Mouse (Mus musculus): ENCODE measurements around the gene Lzts3. TPM values are rescaled to one million over a fixed set of nuclear protein-coding genes. Genes with fewer than 3 reads are reported as not detected.
"Not testable (repeated sequence)": the region's sequence is repeated elsewhere in the genome, so short reads cannot be mapped to it uniquely, and the experiment has no call there.

Gene Lzts3
- polyA plus RNA-seq, 1 experiment from 2014 or later: 0.84 TPM

DNA sequence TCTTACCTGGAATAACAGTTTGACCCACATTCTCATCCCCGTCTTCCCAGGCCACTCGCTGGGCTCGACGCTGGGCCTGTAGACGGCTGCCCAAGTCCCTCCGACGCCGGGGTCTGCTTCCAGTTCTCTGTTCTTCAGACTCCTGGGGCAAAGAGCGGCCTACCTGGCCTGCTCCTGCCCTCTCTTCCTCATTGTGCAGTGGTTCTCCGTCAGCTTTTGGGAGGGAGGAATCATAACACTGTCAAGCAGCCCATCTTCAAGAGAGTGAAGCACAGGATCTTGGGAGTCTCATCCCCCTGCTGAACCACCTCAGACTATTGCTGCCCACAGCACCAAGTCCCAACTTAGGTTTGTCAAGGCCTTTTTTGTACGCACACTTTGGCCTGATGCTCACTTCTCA is 20.7 kb upstream of the Lzts3 start:
- H3K4me1 ChIP-seq (ENCODE audit: control insufficient read depth, insufficient read depth, low read length): peaks cover 9% of the 10 kb centered on the region
- peak overlapping the region; percentile 60 for H3K4me2 ChIP-seq (ENCODE audit: low read depth)
- peak overlapping the region; percentile 89 for H3K9ac ChIP-seq (ENCODE audit: low read length)
- DNase-seq (ENCODE audit: low spot score): no peak
- no peaks in the 10 kb centered on the region for H3K36me3 ChIP-seq (ENCODE audit: control insufficient read depth, insufficient read depth, low read length)
- H3K27me3 ChIP-seq (ENCODE audit: control insufficient read depth, insufficient read depth, low read length): no peaks in the 10 kb centered on the region
- no peak for ATAC-seq (ENCODE audit: insufficient read depth, low FRiP score, low TSS enrichment)
- no peak overlapping the region for H3K27ac ChIP-seq (ENCODE audit: low read depth, low read length)
- 94% methylated on average over 11 of the region's 11 CpGs for WGBS
- H3K4me3 ChIP-seq (ENCODE audit: low read depth, low read length): peak overlapping the region; percentile 59; the same call in 1 of the 2 replicates
- H3K9me3 ChIP-seq (ENCODE audit: control insufficient read depth, low read length): no peaks in the 10 kb centered on the region

DNA sequence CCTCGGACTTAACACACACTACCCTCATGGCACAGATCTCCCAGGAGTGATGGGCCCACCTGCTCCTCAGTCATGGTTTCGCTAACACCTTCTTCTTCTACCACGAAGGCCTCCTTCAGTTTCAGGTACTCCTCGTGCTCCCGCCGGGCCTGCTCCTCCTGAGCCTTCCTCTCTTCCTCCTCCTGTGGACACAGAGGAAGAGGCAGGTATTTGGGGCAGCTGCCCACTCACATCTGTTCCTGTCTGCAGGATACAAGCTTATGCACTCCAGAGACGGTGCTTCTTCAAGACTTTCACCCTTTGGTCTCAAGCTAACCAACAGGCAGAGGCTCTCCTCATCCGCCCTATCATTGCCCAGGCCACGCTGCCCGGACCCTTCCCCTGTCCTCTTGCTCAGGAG is 15.9 kb upstream of the Lzts3 start:
- H3K27ac ChIP-seq (ENCODE audit: low read depth, low read length): no peak overlapping the region
- no peaks in the 10 kb centered on the region for H3K9me3 ChIP-seq (ENCODE audit: control insufficient read depth, low read length)
- H3K9ac ChIP-seq (ENCODE audit: low read length): no peak overlapping the region
- ATAC-seq (ENCODE audit: insufficient read depth, low FRiP score, low TSS enrichment): no peak
- H3K4me1 ChIP-seq (ENCODE audit: control insufficient read depth, insufficient read depth, low read length): peaks cover 4% of the 10 kb centered on the region
- H3K27me3 ChIP-seq (ENCODE audit: control insufficient read depth, insufficient read depth, low read length): no peaks in the 10 kb centered on the region
- 96% methylated on average over 10 of the region's 10 CpGs for WGBS
- H3K36me3 ChIP-seq (ENCODE audit: control insufficient read depth, insufficient read depth, low read length): peaks cover 5% of the 10 kb centered on the region
- DNase-seq (ENCODE audit: low spot score): no peak
- H3K4me3 ChIP-seq (ENCODE audit: low read depth, low read length): no peak overlapping the region
- H3K4me2 ChIP-seq (ENCODE audit: low read depth): no peak overlapping the region

DNA sequence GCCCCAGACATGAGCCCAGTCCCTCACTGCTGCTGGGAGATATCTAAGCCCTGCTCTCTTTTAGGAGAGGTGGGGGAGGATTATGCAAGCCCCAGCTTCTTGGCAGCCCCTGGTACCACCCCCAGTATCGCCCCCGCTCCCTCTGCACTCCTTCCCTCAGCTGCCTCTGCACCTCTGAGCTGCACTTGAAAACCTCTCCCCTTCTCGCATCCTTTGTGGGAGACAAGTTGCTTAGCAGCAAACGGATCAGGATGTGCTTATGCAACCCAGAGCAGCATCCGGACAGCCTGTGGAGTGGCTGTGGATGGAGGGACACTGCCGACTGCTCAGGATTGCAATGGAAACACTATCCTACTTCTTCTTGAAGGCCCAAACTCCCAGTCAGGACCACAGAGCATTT is 14.9 kb upstream of the Lzts3 start:
- no peak overlapping the region for H3K4me3 ChIP-seq (ENCODE audit: low read depth, low read length)
- no peaks in the 10 kb centered on the region for H3K4me1 ChIP-seq (ENCODE audit: control insufficient read depth, insufficient read depth, low read length)
- ATAC-seq (ENCODE audit: insufficient read depth, low FRiP score, low TSS enrichment): no peak
- peaks cover 5% of the 10 kb centered on the region for H3K36me3 ChIP-seq (ENCODE audit: control insufficient read depth, insufficient read depth, low read length)
- no peaks in the 10 kb centered on the region for H3K27me3 ChIP-seq (ENCODE audit: control insufficient read depth, insufficient read depth, low read length)
- H3K9ac ChIP-seq (ENCODE audit: low read length): no peak overlapping the region
- no peak overlapping the region for H3K4me2 ChIP-seq (ENCODE audit: low read depth)
- H3K9me3 ChIP-seq (ENCODE audit: control insufficient read depth, low read length): no peaks in the 10 kb centered on the region
- WGBS: 86% methylated on average over 6 of the region's 6 CpGs
- DNase-seq (ENCODE audit: low spot score): no peak
- H3K27ac ChIP-seq (ENCODE audit: low read depth, low read length): no peak overlapping the region

DNA sequence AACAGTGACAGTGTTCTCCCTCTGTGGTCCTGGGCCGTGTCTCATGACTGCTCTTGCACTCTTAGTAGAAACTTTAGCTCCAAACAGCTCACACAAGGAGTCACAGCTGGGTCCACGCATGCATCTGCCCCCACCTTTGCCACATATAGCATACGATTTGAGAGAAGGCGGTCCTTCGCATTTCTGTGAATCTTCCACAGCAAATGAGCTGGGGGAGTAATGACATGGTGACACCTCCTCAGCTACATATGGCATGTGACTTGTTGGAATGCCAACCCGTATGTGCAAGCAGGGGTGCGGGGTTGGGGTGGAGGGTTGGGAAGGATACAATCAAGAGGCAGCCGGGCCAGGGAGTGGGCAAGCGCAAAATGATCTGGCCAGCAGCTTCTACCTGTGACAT is 13.9 kb upstream of the Lzts3 start:
- Histone ChIP-seq H3K4me2 (ENCODE audit: low read depth) (no peak overlapping the region), H3K9me3 (ENCODE audit: control insufficient read depth, low read length) (no peaks in the 10 kb centered on the region), H3K27me3 (ENCODE audit: control insufficient read depth, insufficient read depth, low read length) (no peaks in the 10 kb centered on the region), H3K9ac (ENCODE audit: low read length) (no peak overlapping the region), H3K4me1 (ENCODE audit: control insufficient read depth, insufficient read depth, low read length) (no peaks in the 10 kb centered on the region), H3K36me3 (ENCODE audit: control insufficient read depth, insufficient read depth, low read length) (peaks cover 5% of the 10 kb centered on the region), H3K27ac (ENCODE audit: low read depth, low read length) (no peak overlapping the region), H3K4me3 (ENCODE audit: low read depth, low read length) (no peak overlapping the region)
- 94% methylated on average over 9 of the region's 9 CpGs for WGBS
- ATAC-seq (ENCODE audit: insufficient read depth, low FRiP score, low TSS enrichment): no peak
- DNase-seq (ENCODE audit: low spot score): no peak

DNA sequence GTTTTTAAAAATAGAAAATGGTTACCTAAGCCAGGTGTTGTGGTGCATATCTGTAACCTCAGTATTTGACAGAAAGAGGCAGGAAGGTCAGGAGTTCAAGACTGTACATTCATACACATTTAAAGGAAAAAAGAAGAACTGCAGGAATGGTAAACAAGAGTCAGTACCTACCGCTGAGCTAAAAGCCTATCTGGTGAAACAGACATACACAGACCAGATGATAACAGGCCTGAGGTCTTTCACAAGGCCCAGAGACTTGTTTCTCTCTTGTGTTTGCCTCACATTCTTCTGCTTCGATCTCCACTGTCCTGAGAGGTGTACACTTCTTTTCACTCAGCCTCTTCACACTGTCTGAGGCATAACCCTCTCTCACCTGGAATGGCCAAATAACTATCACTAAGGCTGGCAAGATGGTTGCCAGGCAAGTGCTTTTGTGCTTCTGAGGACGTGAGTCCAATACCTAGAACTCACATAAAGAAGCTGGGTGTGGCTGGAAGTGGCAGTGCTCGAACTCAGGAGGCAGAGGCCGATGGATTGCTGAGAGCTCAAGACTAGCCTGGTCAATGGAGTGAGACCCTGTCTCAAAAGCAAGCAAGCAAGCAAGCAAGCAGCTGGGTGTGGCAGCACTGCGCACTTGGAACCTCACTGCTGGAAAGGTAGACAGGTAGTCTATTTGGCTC is 13.2 kb upstream of the Lzts3 start:
- H3K27ac ChIP-seq (ENCODE audit: low read depth, low read length): no peak overlapping the region
- no peak overlapping the region for H3K4me2 ChIP-seq (ENCODE audit: low read depth)
- no peaks in the 10 kb centered on the region for H3K4me1 ChIP-seq (ENCODE audit: control insufficient read depth, insufficient read depth, low read length)
- DNase-seq (ENCODE audit: low spot score) (no peak), ATAC-seq (ENCODE audit: insufficient read depth, low FRiP score, low TSS enrichment) (no peak)
- no peaks in the 10 kb centered on the region for H3K27me3 ChIP-seq (ENCODE audit: control insufficient read depth, insufficient read depth, low read length)
- no peaks in the 10 kb centered on the region for H3K9me3 ChIP-seq (ENCODE audit: control insufficient read depth, low read length)
- 91% methylated on average over 6 of the region's 6 CpGs for WGBS
- no peak overlapping the region for H3K9ac ChIP-seq (ENCODE audit: low read length)
- peaks cover 5% of the 10 kb centered on the region for H3K36me3 ChIP-seq (ENCODE audit: control insufficient read depth, insufficient read depth, low read length)
- no peak overlapping the region for H3K4me3 ChIP-seq (ENCODE audit: low read depth, low read length)

DNA sequence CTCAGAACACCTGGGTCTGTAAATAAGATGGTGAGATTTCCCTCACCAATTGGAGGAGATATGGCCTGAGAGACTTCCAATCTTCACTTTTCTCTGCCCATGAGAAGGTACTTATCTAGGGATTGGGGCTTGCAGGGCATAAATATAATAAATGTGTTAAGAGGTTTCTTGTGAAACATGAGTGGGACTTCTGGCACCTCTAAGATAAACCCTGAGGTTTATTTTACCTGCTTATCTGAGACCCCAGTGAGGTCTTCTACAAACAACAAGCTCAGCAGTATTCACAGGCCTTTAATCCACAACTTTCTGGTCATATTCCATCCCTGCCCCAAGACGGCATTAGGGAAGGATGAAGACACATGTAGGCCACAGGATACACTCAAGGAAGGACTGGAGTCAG is 11.2 kb upstream of the Lzts3 start:
- H3K27me3 ChIP-seq (ENCODE audit: control insufficient read depth, insufficient read depth, low read length): no peaks in the 10 kb centered on the region
- DNase-seq (ENCODE audit: low spot score) (no peak), ATAC-seq (ENCODE audit: insufficient read depth, low FRiP score, low TSS enrichment) (no peak)
- H3K4me1 ChIP-seq (ENCODE audit: control insufficient read depth, insufficient read depth, low read length): no peaks in the 10 kb centered on the region
- H3K36me3 ChIP-seq (ENCODE audit: control insufficient read depth, insufficient read depth, low read length): peaks cover 5% of the 10 kb centered on the region
- no peak overlapping the region for H3K4me2 ChIP-seq (ENCODE audit: low read depth)
- no peak overlapping the region for H3K27ac ChIP-seq (ENCODE audit: low read depth, low read length)
- no peaks in the 10 kb centered on the region for H3K9me3 ChIP-seq (ENCODE audit: control insufficient read depth, low read length)
- H3K4me3 ChIP-seq (ENCODE audit: low read depth, low read length): no peak overlapping the region
- no peak overlapping the region for H3K9ac ChIP-seq (ENCODE audit: low read length)
- WGBS: 89% methylated on average over 1 of the region's 1 CpGs

DNA sequence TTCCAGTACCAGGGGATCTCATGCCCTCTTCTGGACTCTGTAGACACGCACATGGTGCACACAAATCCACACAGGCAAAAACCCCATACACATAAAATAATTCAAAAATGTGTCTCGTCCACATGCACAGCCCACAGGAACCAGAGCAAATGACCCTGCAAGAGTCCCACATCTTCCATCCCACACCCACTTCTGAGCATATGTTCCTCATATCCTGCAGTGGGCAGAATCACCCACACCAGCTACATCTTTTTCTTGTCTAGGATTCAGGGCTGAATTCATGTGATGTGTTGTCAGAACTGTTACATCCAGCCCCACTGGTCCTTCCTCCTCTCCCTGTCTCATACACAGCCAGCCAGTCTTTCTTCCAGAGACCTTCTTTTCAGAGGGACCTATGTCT is 10.7 kb upstream of the Lzts3 start:
- no peak for DNase-seq (ENCODE audit: low spot score)
- no peak overlapping the region for H3K4me2 ChIP-seq (ENCODE audit: low read depth)
- H3K27me3 ChIP-seq (ENCODE audit: control insufficient read depth, insufficient read depth, low read length): no peaks in the 10 kb centered on the region
- no peaks in the 10 kb centered on the region for H3K9me3 ChIP-seq (ENCODE audit: control insufficient read depth, low read length)
- H3K4me1 ChIP-seq (ENCODE audit: control insufficient read depth, insufficient read depth, low read length): no peaks in the 10 kb centered on the region
- H3K9ac ChIP-seq (ENCODE audit: low read length): no peak overlapping the region
- ATAC-seq (ENCODE audit: insufficient read depth, low FRiP score, low TSS enrichment): no peak
- whole genome bisulfite sequencing: 82% methylated on average over 2 of the region's 2 CpGs
- H3K27ac ChIP-seq (ENCODE audit: low read depth, low read length): no peak overlapping the region
- no peak overlapping the region for H3K4me3 ChIP-seq (ENCODE audit: low read depth, low read length)
- peaks cover 5% of the 10 kb centered on the region for H3K36me3 ChIP-seq (ENCODE audit: control insufficient read depth, insufficient read depth, low read length)

DNA sequence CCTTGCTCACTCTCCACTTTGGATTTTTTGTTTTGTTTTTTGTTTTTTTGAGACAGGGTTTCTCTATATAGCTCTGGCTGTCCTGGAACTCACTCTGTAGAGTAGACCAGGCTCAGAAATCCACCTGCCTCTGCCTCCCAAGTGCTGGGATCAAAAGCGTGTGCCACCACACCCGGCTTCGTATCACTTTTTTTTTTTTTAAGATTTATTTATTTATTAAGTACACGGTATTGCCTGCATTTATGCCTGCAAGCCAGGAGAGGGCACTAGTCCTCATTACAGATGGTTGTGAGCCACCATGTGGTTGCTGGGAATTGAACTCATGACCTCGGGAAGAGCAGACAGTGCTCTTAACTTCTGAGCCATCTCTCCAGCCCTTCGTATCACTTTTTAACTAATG is 6.4 kb upstream of the Lzts3 start:
- not testable (repeated sequence) for H3K9ac ChIP-seq (ENCODE audit: low read length); H3K4me1 ChIP-seq (ENCODE audit: control insufficient read depth, insufficient read depth, low read length); H3K4me3 ChIP-seq (ENCODE audit: low read depth, low read length); H3K27me3 ChIP-seq (ENCODE audit: control insufficient read depth, insufficient read depth, low read length); H3K36me3 ChIP-seq (ENCODE audit: control insufficient read depth, insufficient read depth, low read length); H3K4me2 ChIP-seq (ENCODE audit: low read depth); H3K9me3 ChIP-seq (ENCODE audit: control insufficient read depth, low read length); DNase-seq (ENCODE audit: low spot score); H3K27ac ChIP-seq (ENCODE audit: low read depth, low read length); ATAC-seq (ENCODE audit: insufficient read depth, low FRiP score, low TSS enrichment)
- WGBS: 79% methylated on average over 6 of the region's 6 CpGs

DNA sequence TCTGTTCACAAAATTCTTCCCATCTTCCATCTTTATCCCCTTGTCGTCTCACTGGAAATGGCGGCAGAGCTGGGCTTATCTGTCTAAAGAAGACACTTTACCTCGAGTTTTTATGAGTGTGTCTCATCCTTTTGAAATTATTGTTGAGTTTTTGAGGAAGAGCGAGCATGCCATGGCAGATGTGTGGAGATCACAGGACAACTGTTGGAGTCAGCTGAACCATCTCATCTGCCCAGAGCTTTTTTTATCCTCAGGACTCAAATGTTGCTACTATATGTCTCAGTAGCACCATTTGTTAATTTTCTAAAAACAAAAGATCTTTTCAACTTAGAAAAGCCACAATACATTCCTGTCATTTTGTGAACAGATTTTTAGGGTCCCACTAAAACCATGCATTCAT is 2.6 kb upstream of the Lzts3 start:
- Histone ChIP-seq H3K4me3 (ENCODE audit: low read depth, low read length) (no peak overlapping the region), H3K9ac (ENCODE audit: low read length) (no peak overlapping the region), H3K36me3 (ENCODE audit: control insufficient read depth, insufficient read depth, low read length) (no peaks in the 10 kb centered on the region), H3K4me1 (ENCODE audit: control insufficient read depth, insufficient read depth, low read length) (peaks cover 4% of the 10 kb centered on the region; the same call in 1 of the 2 replicates), H3K9me3 (ENCODE audit: control insufficient read depth, low read length) (no peaks in the 10 kb centered on the region), H3K27me3 (ENCODE audit: control insufficient read depth, insufficient read depth, low read length) (no peaks in the 10 kb centered on the region), H3K27ac (ENCODE audit: low read depth, low read length) (no peak overlapping the region), H3K4me2 (ENCODE audit: low read depth) (no peak overlapping the region)
- DNase-seq (ENCODE audit: low spot score): no peak
- WGBS: 83% methylated on average over 4 of the region's 4 CpGs
- ATAC-seq (ENCODE audit: insufficient read depth, low FRiP score, low TSS enrichment): no peak

All from neural tube, embryonic 11.5 days (tissue).